Mouse (Mus musculus) monocyte, adult 5-6 weeks (primary cell): ENCODE data around the gene Bfsp2. TPM values are rescaled to one million over a fixed set of nuclear protein-coding genes. Genes with fewer than 3 reads are reported as not detected.

Experiments used
- ATAC-seq: fragments of 153-309, 156-312 bp; replicated peaks from 2 replicates; pipeline ENCODE4 v1.8.0; 2017; ENCODE audit warnings: mild to moderate bottlenecking; ENCODE audit not compliant: low TSS enrichment, insufficient number of reproducible peaks, severe bottlenecking, poor library complexity, low FRiP score
- total RNA-seq: library from RNA; stranded (forward); fragments of 200-1000, 200-491, 200-594 nt; gene quantifications from 3 replicates; pipeline ENCODE4 v1.2.3, GENCODE M21; 2017

Bfsp2 gene
- total RNA-seq, 1 experiment from 2014 or later, result 3.0 TPM

- ATAC-seq, result no peak
These were observed 9.7 kb upstream of the Bfsp2 start for GRCm38 (mm10) chr9:103489883-103490282.

GRCm38 (mm10) chr9:103489096-103489495, 8.9 kb upstream of the Bfsp2 start:
- ATAC-seq, result no peak

- ATAC-seq, result no peak
These were observed 6.0 kb upstream of the Bfsp2 start for GRCm38 (mm10) chr9:103486262-103486661.

- ATAC-seq, result no peak
These were observed 5.4 kb upstream of the Bfsp2 start for GRCm38 (mm10) chr9:103485606-103486005.

- no peak for ATAC-seq
These were observed 492 bp upstream of the Bfsp2 start for GRCm38 (mm10) chr9:103480603-103481220.

- no peak for ATAC-seq
These were observed 4.8 kb downstream of the Bfsp2 start for GRCm38 (mm10) chr9:103475414-103475813.

GRCm38 (mm10) chr9:103473915-103474688, 6.1 kb downstream of the Bfsp2 start:
- no peak for ATAC-seq

- no peak for ATAC-seq
These were observed 8.4 kb downstream of the Bfsp2 start for GRCm38 (mm10) chr9:103471784-103472183.

GRCm38 (mm10) chr9:103469516-103469915, 10.7 kb downstream of the Bfsp2 start:
- no peak for ATAC-seq

- no peak for ATAC-seq
These were observed 11.3 kb downstream of the Bfsp2 start for GRCm38 (mm10) chr9:103468911-103469310.

- ATAC-seq, result no peak
These were observed 14.5 kb downstream of the Bfsp2 start for GRCm38 (mm10) chr9:103465711-103466220.

GRCm38 (mm10) chr9:103465293-103465692, 14.9 kb downstream of the Bfsp2 start:
- ATAC-seq, result no peak

- no peak for ATAC-seq
These were observed 16.4 kb downstream of the Bfsp2 start for GRCm38 (mm10) chr9:103463833-103464232.

GRCm38 (mm10) chr9:103459839-103460238, 20.4 kb downstream of the Bfsp2 start:
- no peak for ATAC-seq

- ATAC-seq, result no peak
These were observed 20.9 kb downstream of the Bfsp2 start for GRCm38 (mm10) chr9:103459307-103459706.

GRCm38 (mm10) chr9:103449651-103450050, 30.6 kb downstream of the Bfsp2 start:
- no peak for ATAC-seq

- ATAC-seq, result peak; percentile 80; the same call in 1 of the 2 replicates
These were observed 31.1 kb downstream of the Bfsp2 start for GRCm38 (mm10) chr9:103449092-103449491.

GRCm38 (mm10) chr9:103444656-103445055, 35.6 kb downstream of the Bfsp2 start:
- no peak for ATAC-seq

- ATAC-seq, result no peak
These were observed 36.4 kb downstream of the Bfsp2 start for GRCm38 (mm10) chr9:103443824-103444185.
